Mouse (Mus musculus) olfactory bulb, adult 2 months (tissue): ENCODE data around the gene Zfp341.

Experiments used
- CTCF ChIP-seq: fragments of 200-500 bp; IDR thresholded peaks from 2 replicates; pipeline ENCODE4 v1.5.1; 2012; ENCODE audit warnings: low read depth, mild to moderate bottlenecking, low read length, moderate library complexity; ENCODE audit not compliant: insufficient read depth
- POLR2A ChIP-seq: fragments of 200-500 bp; IDR thresholded peaks from 2 replicates; pipeline ENCODE4 v1.6.1; 2012; ENCODE audit warnings: mild to moderate bottlenecking, low read depth, low read length, moderate library complexity; ENCODE audit not compliant: insufficient read depth

DNA sequence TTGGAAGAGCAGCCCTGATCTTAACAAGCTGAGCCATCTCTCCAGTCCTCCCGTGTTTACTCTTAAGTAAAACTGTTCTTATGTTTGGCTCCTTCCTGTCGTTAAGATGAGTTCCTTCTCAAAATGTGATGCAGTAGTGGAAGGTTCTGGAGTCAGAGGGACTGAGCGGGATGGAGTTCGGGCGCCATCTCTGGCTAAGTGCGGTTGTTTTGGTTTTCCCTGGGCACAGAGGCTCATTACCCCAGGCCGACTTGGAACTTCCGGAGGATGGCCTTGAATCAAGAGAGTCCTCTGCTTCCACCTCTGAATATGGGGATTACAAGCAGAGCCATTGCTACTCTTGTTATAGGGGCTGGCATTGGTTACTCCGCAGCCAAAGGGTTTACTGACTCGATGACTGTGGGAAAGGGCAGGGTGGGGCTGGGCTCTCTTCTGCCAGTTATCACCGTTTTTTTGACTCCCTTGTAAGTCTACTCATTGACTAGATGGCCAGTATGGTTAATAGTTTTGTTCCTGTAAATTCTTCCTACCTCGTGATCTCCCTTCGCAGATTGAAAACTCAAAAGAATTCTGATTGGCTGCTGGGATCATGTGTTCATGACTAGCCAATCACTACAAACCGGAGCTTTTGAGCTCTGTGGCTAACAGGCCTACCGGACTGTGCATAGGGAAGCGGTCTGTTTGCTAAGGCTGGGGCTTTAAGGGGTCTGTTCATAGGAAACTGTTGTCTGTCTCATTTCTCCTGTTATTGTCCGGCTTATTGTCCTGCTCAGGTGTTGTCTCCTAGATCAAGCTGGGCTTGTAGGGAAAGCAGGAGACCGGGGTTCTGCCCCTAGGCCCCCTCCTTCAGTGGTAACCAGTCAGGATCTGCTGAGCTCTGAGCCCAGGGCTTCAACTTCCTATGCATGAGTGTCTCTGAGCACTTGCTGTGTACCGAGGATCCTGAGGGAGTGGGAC is 63.8 kb downstream of the Zfp341 start:
- TF ChIP-seq POLR2A (no peak), CTCF (no peak)
